Mouse (Mus musculus) G1E-ER4 (cell line): Measurements from ENCODE around the gene Ap1b1. TPM values are rescaled to one million over a fixed set of nuclear protein-coding genes. Genes with fewer than 3 reads are reported as not detected.

Experiments
- GATA1 ChIP-seq: IDR thresholded peaks from one replicate; pipeline ENCODE4 v1.8.0; 2012; ENCODE audit warnings: low read length, inconsistent platforms
- polyA plus RNA-seq: library from polyadenylated mRNA; stranded (reverse); fragments of >175 nt; gene quantifications from 2 replicates; pipeline ENCODE4 v1.2.3, GENCODE M21; 2012

Ap1b1 gene
- polyA plus RNA-seq = 69.3 and 86.0 TPM in 2 replicates

GRCm38 (mm10) chr11:4986695-4987486 lies at the start of gene Ap1b1:
TSS of gene Ap1b1 (plus strand) at chr11:4986824.
- TF ChIP-seq GATA1 = no peak

- TF ChIP-seq GATA1 = no peak
These were observed 40.1 kb upstream of the Ap1b1 start for GRCm38 (mm10) chr11:4946530-4946929.

- no peak for TF ChIP-seq GATA1
These were observed 39.4 kb upstream of the Ap1b1 start for GRCm38 (mm10) chr11:4946947-4947812.

- TF ChIP-seq GATA1 = no peak
These were observed 38.8 kb upstream of the Ap1b1 start, which contains the start of gene Nefh for GRCm38 (mm10) chr11:4947813-4948174. TSS of gene Nefh (minus strand) at chr11:4948064.

GRCm38 (mm10) chr11:4948792-4949191 lies 37.8 kb upstream of the Ap1b1 start:
- TF ChIP-seq GATA1 = no peak

- no peak for TF ChIP-seq GATA1
These were observed 37.2 kb upstream of the Ap1b1 start for GRCm38 (mm10) chr11:4949256-4950044.

GRCm38 (mm10) chr11:4953401-4953800 lies 33.2 kb upstream of the Ap1b1 start:
- no peak for TF ChIP-seq GATA1

GRCm38 (mm10) chr11:4953918-4954317 lies 32.7 kb upstream of the Ap1b1 start:
- no peak for TF ChIP-seq GATA1

- TF ChIP-seq GATA1 = no peak
These were observed 23.4 kb upstream of the Ap1b1 start for GRCm38 (mm10) chr11:4963099-4963808.

- TF ChIP-seq GATA1 = no peak
These were observed 20.3 kb upstream of the Ap1b1 start for GRCm38 (mm10) chr11:4966325-4966724.

- TF ChIP-seq GATA1 = no peak
These were observed 19.7 kb upstream of the Ap1b1 start for GRCm38 (mm10) chr11:4966888-4967287.

GRCm38 (mm10) chr11:4967549-4967948 lies 19.1 kb upstream of the Ap1b1 start:
- peak; percentile 22 for TF ChIP-seq GATA1

GRCm38 (mm10) chr11:4968376-4968775 lies 18.2 kb upstream of the Ap1b1 start:
- TF ChIP-seq GATA1 = no peak

GRCm38 (mm10) chr11:4972967-4973870 lies 13.4 kb upstream of the Ap1b1 start:
- TF ChIP-seq GATA1 = no peak
